Mouse (Mus musculus): Measurements from ENCODE around the gene Bnc2. TPM values are rescaled to one million over a fixed set of nuclear protein-coding genes. Genes with fewer than 3 reads are reported as not detected.

The Bnc2 gene
- polyA plus RNA-seq, 1 experiment, result 0.88 TPM

- TF ChIP-seq POLR2A (IDR thresholded peaks at IDR 0.05; ENCODE audit: low read depth, low read length) (no peak), CTCF (IDR thresholded peaks at IDR 0.05; ENCODE audit: extremely low read depth, insufficient read depth, insufficient read length, insufficient replicate concordance) (no peak)
- Histone ChIP-seq H3K4me1 (ENCODE audit: control insufficient read depth, insufficient read depth, insufficient read length) (no peaks in the 10 kb centered on the region), H3K27me3 (ENCODE audit: control insufficient read depth, insufficient read depth, low read length) (peaks cover 13% of the 10 kb centered on the region), H3K4me3 (ENCODE audit: extremely low read depth, insufficient read depth, insufficient read length) (no peak overlapping the region), H3K36me3 (ENCODE audit: control insufficient read depth, insufficient read depth, low read length) (no peaks in the 10 kb centered on the region), H3K27ac (ENCODE audit: insufficient read depth, low read length) (no peak overlapping the region)
- DNase-seq (ENCODE audit: low read depth in 1 of 2, low spot score in 2 of 2), result no peak
- WGBS, result 25% methylated on average over 10 of the region's 10 CpGs
These were observed 1.3 kb downstream of the Bnc2 start for GRCm38 (mm10) chr4:84673681-84674307.

DNA sequence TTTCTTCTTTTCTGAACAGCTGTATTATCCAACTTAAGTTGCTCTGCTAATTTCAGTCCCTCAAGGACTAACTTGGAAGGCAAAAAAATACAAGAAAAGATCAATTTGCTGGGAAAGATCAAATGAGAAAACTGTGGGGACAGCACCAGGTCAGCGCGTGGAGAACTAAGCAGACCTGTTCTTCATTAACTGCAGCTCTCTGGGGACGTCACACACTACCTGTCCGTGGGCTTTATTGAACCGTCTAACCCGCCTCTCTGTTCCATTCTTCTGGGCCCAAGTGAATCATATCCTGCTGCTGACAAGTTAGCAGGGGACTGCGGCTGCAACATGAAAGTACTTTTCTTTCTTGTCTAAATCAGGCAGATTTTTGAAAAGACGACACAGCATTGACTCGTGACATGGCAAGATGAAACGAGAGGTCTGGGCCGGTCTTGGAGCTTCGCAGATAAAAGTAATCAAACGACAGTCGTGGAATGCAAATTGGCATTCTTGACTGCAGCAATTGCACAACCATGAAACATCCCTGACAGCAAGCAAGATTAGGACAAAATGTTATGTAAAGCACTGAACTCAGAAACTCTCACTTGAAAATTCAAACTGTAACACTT is 2.8 kb downstream of the Bnc2 start:
- no peaks in the 10 kb centered on the region for H3K36me3 ChIP-seq (ENCODE audit: control insufficient read depth, insufficient read depth, low read length)
- DNase-seq (ENCODE audit: low read depth in 1 of 2, low spot score in 2 of 2), result no peak
- H3K27ac ChIP-seq (ENCODE audit: insufficient read depth, low read length), result no peak overlapping the region
- 35% methylated on average over 14 of the region's 14 CpGs for WGBS
- TF ChIP-seq CTCF (IDR thresholded peaks at IDR 0.05; ENCODE audit: extremely low read depth, insufficient read depth, insufficient read length, insufficient replicate concordance), result no peak
- no peak overlapping the region for H3K4me3 ChIP-seq (ENCODE audit: extremely low read depth, insufficient read depth, insufficient read length)
- peaks cover 13% of the 10 kb centered on the region for H3K27me3 ChIP-seq (ENCODE audit: control insufficient read depth, insufficient read depth, low read length)
- H3K4me1 ChIP-seq (ENCODE audit: control insufficient read depth, insufficient read depth, insufficient read length), result no peaks in the 10 kb centered on the region

- TF ChIP-seq POLR2A (IDR thresholded peaks at IDR 0.05; ENCODE audit: low read depth, low read length) (no peak), CTCF (IDR thresholded peaks at IDR 0.05; ENCODE audit: extremely low read depth, insufficient read depth, insufficient read length, insufficient replicate concordance) (no peak)
- no peaks in the 10 kb centered on the region for H3K36me3 ChIP-seq (ENCODE audit: control insufficient read depth, insufficient read depth, low read length)
- no peak overlapping the region for H3K4me3 ChIP-seq (ENCODE audit: extremely low read depth, insufficient read depth, insufficient read length)
- no peak overlapping the region for H3K27ac ChIP-seq (ENCODE audit: insufficient read depth, low read length)
- WGBS, result 15% methylated on average over 1 of the region's 1 CpGs
- peaks cover 13% of the 10 kb centered on the region for H3K27me3 ChIP-seq (ENCODE audit: control insufficient read depth, insufficient read depth, low read length)
- H3K4me1 ChIP-seq (ENCODE audit: control insufficient read depth, insufficient read depth, insufficient read length), result no peaks in the 10 kb centered on the region
- DNase-seq (ENCODE audit: low read depth in 1 of 2, low spot score in 2 of 2), result no peak
These were observed 4.1 kb downstream of the Bnc2 start for GRCm38 (mm10) chr4:84670996-84671395.

DNA sequence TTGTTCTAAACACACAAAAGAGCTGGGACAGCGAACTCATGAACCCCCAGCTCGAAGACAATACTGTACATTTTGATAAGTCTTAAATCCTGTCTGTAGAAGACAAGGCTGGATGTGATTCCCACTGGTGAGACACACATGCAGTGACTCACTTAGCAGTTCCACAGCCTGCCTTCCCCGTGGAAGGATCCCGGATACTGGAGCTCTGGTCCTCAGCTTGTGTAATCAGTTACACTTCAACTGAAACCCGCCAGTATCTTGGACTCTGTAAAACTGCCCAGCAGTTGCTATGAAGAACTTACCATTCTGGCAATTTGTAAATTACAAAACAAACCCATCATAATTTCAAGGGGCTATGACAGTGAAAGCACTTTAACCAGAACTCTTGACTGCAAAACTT is 5.4 kb downstream of the Bnc2 start:
- H3K36me3 ChIP-seq (ENCODE audit: control insufficient read depth, insufficient read depth, low read length), result no peaks in the 10 kb centered on the region
- no peaks in the 10 kb centered on the region for H3K4me1 ChIP-seq (ENCODE audit: control insufficient read depth, insufficient read depth, insufficient read length)
- 81% methylated on average over 5 of the region's 5 CpGs for WGBS
- TF ChIP-seq POLR2A (IDR thresholded peaks at IDR 0.05; ENCODE audit: low read depth, low read length) (no peak), CTCF (IDR thresholded peaks at IDR 0.05; ENCODE audit: extremely low read depth, insufficient read depth, insufficient read length, insufficient replicate concordance) (no peak)
- DNase-seq (ENCODE audit: low read depth in 1 of 2, low spot score in 2 of 2), result no peak
- no peak overlapping the region for H3K27ac ChIP-seq (ENCODE audit: insufficient read depth, low read length)
- peaks cover 5% of the 10 kb centered on the region for H3K27me3 ChIP-seq (ENCODE audit: control insufficient read depth, insufficient read depth, low read length)
- H3K4me3 ChIP-seq (ENCODE audit: extremely low read depth, insufficient read depth, insufficient read length), result no peak overlapping the region

DNA sequence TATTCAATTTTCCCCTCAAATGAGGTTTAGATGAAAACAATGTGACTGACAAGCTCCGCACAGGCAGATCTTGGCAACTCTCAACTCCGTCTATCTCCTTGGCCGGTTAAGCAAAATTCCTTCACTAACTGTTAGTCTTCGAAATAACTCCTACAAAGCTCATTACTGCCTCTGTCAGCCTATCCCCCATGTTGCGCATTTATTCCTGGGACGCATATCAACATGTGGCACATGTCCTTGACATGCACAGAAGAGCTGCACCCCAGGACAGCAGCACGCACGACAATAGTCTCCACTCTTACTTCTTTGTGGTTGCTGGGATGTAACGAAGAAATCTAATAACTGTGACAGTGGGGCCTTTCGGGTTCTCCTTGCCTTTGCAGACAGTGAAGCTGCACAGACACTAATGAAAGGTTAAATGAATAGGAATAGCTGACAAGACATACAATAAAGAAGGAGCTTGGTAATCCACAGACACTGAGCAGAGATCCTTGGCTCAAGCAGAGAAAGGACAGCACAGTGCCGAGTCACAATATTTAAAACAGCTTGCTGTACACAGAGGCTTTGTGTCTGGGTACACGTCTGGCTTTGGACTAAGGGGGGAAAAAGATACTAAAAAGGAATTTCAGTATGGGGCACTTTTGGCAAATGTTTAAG is 6.0 kb downstream of the Bnc2 start:
- Histone ChIP-seq H3K27ac (ENCODE audit: insufficient read depth, low read length) (no peak overlapping the region), H3K4me3 (ENCODE audit: extremely low read depth, insufficient read depth, insufficient read length) (no peak overlapping the region), H3K4me1 (ENCODE audit: control insufficient read depth, insufficient read depth, insufficient read length) (no peaks in the 10 kb centered on the region), H3K36me3 (ENCODE audit: control insufficient read depth, insufficient read depth, low read length) (no peaks in the 10 kb centered on the region), H3K27me3 (ENCODE audit: control insufficient read depth, insufficient read depth, low read length) (no peaks in the 10 kb centered on the region; the same call in 1 of the 2 replicates)
- 89% methylated on average over 12 of the region's 12 CpGs for WGBS
- no peak for DNase-seq (ENCODE audit: low read depth in 1 of 2, low spot score in 2 of 2)
- TF ChIP-seq CTCF (IDR thresholded peaks at IDR 0.05; ENCODE audit: extremely low read depth, insufficient read depth, insufficient read length, insufficient replicate concordance) (no peak), POLR2A (IDR thresholded peaks at IDR 0.05; ENCODE audit: low read depth, low read length) (no peak)

DNA sequence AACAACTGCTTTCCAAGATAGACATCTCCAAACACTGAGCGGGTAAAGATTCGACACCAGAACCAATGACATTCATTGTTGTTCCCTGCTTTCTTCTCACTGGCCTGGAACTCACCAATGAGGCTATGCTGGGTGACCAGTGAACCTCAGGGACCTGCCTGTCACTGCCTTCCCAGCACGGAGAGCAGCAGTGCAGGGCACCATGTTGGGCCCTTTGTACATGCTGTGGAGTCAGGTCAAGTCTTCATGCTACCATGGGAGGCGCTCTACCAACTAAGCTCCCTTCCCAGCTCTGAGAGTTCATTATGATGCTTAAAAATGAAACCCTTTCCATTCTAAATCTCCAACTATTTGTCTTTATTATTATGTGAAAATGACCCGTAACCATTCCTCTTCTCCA is 6.8 kb downstream of the Bnc2 start:
- no peaks in the 10 kb centered on the region for H3K36me3 ChIP-seq (ENCODE audit: control insufficient read depth, insufficient read depth, low read length)
- TF ChIP-seq CTCF (IDR thresholded peaks at IDR 0.05; ENCODE audit: extremely low read depth, insufficient read depth, insufficient read length, insufficient replicate concordance), result no peak
- no peak for TF ChIP-seq POLR2A (IDR thresholded peaks at IDR 0.05; ENCODE audit: low read depth, low read length)
- H3K27me3 ChIP-seq (ENCODE audit: control insufficient read depth, insufficient read depth, low read length), result no peaks in the 10 kb centered on the region
- 89% methylated on average over 5 of the region's 5 CpGs for WGBS
- H3K4me1 ChIP-seq (ENCODE audit: control insufficient read depth, insufficient read depth, insufficient read length), result no peaks in the 10 kb centered on the region
- no peak overlapping the region for H3K4me3 ChIP-seq (ENCODE audit: extremely low read depth, insufficient read depth, insufficient read length)
- no peak for DNase-seq (ENCODE audit: low read depth in 1 of 2, low spot score in 2 of 2)
- no peak overlapping the region for H3K27ac ChIP-seq (ENCODE audit: insufficient read depth, low read length)
